Mouse (Mus musculus): Measurements from ENCODE around the gene Cd4. TPM values are rescaled to one million over a fixed set of nuclear protein-coding genes. Genes with fewer than 3 reads are reported as not detected.

Gene Cd4
- under 1 TPM; 0.22 to 0.26 TPM for total RNA-seq (2021)

DNA sequence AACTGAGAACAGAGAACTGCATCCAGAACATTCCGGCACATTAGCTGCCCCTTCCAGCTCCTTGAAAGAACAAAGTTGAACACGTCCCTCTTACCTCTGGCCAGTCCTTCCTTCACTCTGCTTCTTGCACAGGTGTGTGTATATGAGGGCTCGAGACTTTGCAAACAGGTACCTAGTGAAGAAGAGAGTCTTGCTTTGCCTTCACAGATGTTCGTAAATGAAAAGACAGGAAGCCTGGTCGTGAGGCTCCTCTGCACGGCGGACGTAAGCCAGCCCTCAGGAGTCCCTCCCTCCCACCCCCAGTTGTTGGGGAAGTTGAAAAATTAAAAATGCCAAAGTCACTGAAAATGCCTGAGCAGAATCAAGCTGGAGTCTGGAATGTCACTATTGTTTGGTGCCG lies at the start of gene Cd4:
Gene Cd4 (minus strand): TSS at position 236 of the 400 bp plus-strand sequence.
- no peak for DNase-seq (ENCODE audit: extremely low spot score in 1 of 2, low spot score in 1 of 2)

DNA sequence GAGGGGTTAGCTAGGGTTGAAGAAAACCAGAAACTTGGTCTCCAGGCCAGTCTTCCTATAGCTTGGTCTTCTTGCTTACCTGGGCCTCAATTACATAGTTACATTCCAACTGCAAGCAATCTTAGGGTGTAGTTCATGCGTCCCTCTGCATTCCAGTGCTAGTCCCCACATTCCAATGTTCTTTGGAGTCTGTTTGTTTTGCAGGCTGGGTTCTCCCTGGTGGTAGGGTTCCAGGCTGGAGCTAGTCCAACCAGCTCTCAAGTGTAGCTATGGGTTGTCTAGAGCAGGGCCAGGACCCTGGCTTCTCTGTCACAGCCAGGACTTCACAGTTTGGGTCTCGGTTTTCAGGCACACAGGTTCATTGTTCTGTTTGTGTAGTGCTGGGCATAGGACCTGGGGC lies 49.5 kb upstream of the Cd4 start:
- DNase-seq (ENCODE audit: extremely low spot score in 1 of 2, low spot score in 1 of 2) = no peak

DNA sequence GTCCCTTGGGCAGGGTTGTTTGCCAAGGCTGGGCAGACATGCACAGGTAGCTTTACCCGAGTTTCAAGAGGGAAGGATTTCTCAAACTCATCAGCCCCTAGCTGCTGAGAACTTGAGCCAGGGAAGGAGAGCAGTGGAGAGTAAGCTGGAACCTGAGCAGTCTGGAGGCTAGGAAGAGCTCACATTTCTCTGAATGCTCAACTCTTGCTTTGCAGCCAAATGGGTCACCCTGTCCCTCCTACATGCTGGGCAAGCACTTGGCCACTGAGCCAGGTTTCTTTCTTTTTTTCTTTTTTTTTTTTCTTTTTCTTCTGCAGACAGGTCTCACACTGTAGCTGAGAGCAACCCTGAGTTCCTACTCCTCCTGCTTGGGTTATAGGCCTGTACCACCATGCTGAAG lies 48.7 kb upstream of the Cd4 start:
- DNase-seq (ENCODE audit: extremely low spot score in 1 of 2, low spot score in 1 of 2) = no peak

DNA sequence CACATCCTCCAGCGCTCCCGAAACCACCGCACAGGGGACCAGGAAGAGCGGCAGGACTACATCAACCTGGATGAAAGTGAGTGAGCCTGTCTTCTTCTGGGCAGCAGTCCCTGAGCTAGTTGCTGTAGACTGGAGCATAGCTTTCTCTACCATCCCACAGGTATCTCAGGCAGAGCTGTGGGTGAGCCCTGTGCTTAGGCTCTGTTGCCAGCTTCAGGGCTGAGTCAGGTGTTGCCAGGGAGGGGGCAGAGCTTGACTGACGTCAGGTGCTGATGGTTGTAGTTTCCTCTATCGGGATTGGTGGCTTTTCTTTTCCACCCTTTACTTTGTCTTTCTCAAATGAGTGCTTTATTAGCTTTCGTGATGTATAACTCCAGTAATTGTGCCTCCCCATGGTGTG lies 46.6 kb upstream of the Cd4 start:
- DNase-seq (ENCODE audit: extremely low spot score in 1 of 2, low spot score in 1 of 2) = no peak

GRCm38 (mm10) chr6:124933127-124933526 lies 45.1 kb upstream of the Cd4 start:
- DNase-seq (ENCODE audit: extremely low spot score in 1 of 2, low spot score in 1 of 2) = no peak

DNA sequence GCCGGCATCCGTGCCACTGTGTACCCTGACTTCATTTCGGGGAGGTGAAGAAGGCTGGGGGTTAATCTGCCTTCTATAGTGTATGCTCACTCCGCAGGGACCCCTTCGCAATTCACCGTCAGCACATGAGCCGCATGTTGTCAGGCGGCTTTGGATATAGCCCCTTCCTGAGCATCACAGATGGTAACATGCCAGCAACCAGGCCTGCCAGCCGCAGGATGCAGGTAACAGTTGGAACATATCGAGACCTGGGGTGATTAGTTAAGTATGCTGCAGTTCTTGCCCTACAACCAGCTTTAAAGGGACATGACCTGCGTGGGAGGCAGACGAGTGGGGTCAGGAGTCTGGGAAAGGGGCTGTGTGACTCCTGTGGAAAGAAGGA lies 44.3 kb upstream of the Cd4 start:
- no peak for DNase-seq (ENCODE audit: extremely low spot score in 1 of 2, low spot score in 1 of 2)

DNA sequence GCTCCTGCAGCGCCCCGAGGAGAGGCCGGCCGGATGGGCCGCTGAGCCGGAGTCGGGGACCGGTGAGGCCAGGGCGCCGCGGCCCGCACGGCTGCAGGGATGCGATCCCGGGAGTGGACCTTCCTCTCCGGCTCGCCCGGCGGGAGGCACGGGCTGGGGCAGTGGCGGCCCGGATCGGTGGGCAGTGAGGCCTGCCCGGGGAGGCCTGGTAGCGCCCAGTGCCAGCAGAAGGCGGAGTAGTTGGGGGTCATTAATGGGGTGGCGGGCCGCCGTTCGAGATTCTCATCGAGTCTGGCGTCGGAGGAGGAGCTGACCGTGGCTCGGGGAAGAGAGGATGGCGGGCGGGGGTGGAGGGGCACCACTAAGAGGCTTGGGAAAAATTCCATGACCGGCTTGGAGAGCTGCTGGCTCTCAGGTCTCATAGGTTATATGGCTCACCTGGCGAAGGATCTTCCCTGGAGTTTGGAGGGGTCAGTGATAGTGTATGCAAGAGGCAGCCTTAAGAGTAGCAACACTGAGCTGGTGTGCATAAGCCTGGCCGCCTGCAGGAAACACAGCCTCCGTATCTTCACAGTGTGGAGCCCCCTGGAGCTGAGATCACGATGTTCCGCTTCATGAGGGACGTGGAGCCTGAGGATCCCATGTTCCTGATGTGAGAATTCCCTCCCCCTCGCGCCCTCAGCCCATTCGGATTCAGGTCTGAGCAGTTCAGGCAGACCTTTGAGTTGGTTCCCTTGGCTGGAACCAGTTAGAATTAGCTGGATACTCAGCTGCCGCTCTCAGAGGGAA lies 43.7 kb upstream of the Cd4 start:
- no peak for DNase-seq (ENCODE audit: extremely low spot score in 1 of 2, low spot score in 1 of 2)

- peak; percentile 97 to 99 for DNase-seq (ENCODE audit: extremely low spot score in 1 of 2, low spot score in 1 of 2)
These were observed 42.9 kb upstream of the Cd4 start, which contains the start of gene Mlf2 for GRCm38 (mm10) chr6:124930754-124931524. Mlf2 (plus strand) TSS chr6:124931386.

GRCm38 (mm10) chr6:124930231-124930630 lies 42.2 kb upstream of the Cd4 start:
- no peak for DNase-seq (ENCODE audit: extremely low spot score in 1 of 2, low spot score in 1 of 2)

DNA sequence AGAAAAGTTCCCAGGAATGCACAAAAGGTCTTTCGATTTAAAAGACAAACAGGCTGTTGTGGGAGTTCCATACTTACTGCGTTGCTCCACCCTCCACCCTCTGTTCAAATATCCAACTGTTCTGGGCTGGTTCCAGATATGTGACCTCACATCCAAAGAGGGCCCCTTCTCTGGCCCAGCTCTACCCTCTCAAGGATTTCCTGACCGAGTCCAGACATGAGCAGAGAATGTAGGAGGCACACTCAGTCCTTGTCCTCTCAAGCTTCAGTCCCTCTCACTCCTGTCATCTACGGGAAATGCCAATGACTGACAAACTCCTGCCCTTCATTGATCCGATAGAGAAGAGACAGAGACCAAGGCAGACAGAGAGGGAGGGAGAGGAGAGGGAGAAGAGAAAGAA lies 37.9 kb upstream of the Cd4 start:
- DNase-seq (ENCODE audit: extremely low spot score in 1 of 2, low spot score in 1 of 2) = no peak

- no peak for DNase-seq (ENCODE audit: extremely low spot score in 1 of 2, low spot score in 1 of 2)
These were observed 37.3 kb upstream of the Cd4 start for GRCm38 (mm10) chr6:124925173-124925793.

DNA sequence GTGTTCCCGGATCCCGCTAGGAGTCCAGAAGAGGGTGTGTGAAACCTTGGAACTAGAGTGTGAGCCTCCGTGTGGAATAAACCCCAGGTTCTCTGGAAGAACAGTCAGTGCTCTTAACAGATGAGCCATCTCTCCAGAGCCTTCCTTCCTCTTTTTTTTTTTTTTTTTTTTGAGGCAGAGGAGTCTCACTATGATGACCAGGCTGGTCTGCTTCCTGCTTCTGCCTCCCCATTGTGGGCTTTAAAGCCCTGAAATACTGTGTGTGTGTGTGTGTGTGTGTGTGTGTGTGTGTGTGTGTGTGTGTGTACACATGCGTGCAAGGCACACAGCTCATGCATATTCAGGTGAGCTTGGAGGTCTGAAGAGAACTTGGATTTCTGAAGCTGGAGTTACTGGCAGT lies 33.5 kb upstream of the Cd4 start:
- no peak for DNase-seq (ENCODE audit: extremely low spot score in 1 of 2, low spot score in 1 of 2)

- no peak for DNase-seq (ENCODE audit: extremely low spot score in 1 of 2, low spot score in 1 of 2)
These were observed 32.5 kb upstream of the Cd4 start for GRCm38 (mm10) chr6:124920318-124921085.

GRCm38 (mm10) chr6:124919695-124920317 lies 31.8 kb upstream of the Cd4 start, which contains the start of gene Ptms:
Ptms (minus strand) TSS chr6:124920103.
- peak; percentile 80 to 85 for DNase-seq (ENCODE audit: extremely low spot score in 1 of 2, low spot score in 1 of 2)

GRCm38 (mm10) chr6:124918890-124919627 lies 31.0 kb upstream of the Cd4 start:
- no peak for DNase-seq (ENCODE audit: extremely low spot score in 1 of 2, low spot score in 1 of 2)

DNA sequence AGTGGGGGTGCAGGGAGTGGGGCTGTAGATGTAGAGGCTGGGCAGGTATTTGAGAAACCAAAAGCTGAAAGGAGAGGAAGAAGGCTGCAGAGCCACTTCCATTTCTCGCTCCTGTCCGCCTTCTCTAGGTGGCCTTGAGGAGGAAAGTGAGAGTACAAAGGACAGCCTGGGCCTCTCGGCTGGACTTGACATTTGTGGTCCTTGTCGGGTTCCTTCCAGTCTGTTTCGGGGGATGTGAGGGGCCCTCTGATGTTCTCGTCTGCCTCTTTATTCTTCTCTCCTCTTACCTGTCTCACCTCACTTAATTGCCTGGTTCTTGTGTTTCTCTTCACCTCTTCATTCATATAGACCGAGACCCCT lies 30.3 kb upstream of the Cd4 start:
- DNase-seq (ENCODE audit: extremely low spot score in 1 of 2, low spot score in 1 of 2) = no peak

DNA sequence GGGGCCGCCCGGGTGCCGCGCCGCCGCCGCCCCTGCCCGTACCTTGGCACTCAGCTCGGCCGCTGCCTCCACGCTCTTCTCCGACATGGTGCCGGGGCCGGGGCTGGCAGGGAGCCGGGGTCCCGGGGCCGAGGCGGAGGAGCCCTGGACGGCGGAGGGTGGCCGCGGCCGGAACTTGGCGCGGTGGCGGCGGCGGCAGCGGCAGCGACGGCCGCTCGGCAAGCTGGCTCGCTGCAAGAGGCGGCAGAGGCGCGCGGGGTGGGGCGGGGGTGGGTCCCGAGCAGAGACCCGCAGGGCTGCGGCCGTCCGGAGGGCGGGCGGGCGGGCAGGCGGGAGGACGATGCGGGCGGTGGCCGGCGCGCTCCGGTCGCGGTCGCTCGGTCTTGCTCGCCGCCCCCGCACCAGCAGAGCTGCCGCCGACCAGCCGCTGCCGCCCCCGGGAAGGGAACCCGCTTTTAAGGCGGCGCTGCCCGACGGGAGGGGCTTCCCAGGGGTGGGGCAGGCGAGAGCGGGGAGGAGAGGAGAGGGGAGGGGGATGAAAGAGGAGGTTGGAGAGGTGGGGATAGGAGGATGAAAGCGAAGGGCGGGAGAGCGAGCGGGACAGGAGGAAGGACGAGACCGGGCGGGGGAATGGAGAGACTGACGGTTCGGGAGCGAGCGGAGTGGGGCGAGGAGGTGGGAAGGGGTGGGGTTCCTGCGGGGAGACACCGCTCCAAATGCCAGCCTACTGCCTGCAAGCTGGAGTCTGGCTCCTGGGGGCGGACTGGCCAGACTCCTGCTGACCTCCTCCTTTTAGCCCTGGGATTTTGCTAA lies 29.7 kb upstream of the Cd4 start:
- DNase-seq (ENCODE audit: extremely low spot score in 1 of 2, low spot score in 1 of 2) = peak; percentile 80 to 83

DNA sequence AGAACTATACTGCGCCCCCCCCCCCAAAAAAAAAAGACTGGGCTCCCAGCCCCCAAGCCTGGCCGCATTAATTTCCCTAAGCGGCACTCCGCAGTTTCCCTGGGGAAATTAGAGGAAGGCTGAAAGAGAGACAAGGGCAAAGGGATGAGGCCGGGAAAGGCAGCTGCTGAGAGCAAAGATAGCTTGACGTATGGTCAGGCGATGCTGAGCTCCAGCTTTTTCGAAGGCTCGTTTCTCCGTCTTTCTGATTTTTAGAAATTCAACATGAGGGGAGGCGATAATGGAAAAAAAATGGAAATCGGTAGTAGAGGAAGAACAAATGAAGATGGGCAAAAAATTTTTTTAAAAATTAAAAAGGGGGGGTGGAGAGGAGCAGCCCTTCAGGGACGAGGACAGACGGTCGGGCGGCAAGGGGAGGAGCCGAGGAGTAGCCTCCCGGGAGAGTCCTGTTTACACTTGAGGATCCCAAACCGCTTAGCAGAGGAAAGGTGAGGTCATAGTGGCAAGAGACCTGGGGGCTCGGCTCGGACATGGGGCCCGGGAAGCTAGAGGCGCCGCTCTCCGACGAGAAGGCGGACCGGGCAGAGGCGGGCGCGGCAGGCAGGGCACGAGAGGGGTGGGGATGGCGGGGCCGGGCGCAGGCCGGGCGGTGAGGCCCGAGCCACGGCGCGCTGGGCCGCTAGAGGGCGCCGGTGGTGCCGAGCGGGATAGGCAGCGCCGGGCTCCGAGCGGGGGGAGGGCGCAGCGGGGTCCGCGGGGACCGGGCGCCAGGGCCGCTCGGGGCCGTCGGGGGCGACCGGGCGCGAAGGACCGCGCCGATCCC lies 28.9 kb upstream of the Cd4 start:
- DNase-seq (ENCODE audit: extremely low spot score in 1 of 2, low spot score in 1 of 2) = peak; percentile 91 to 92
